Mouse (Mus musculus) small intestine, adult 2 months (tissue): ENCODE results near the gene Gm20388. TPM values are rescaled to one million over a fixed set of nuclear protein-coding genes. Genes with fewer than 3 reads are reported as not detected.

ENCODE experiments used
- H3K27ac ChIP-seq: fragments of 200-500 bp; 2 replicates; pipeline ENCODE4 v1.5.1; 2012; ENCODE audit warnings: low read depth, low read length, control low read depth, inconsistent platforms; ENCODE audit not compliant: insufficient read depth
- H3K27me3 ChIP-seq: fragments of 200-500 bp; 2 replicates; pipeline ENCODE4 v1.6.1; 2012; ENCODE audit warnings: mild to moderate bottlenecking, moderate library complexity, low read length, inconsistent platforms; ENCODE audit not compliant: control insufficient read depth, insufficient read depth
- H3K36me3 ChIP-seq: fragments of 200-500 bp; 2 replicates; pipeline ENCODE4 v1.6.1; 2012; ENCODE audit warnings: mild to moderate bottlenecking, low read length, control low read depth, inconsistent platforms; ENCODE audit not compliant: control insufficient read depth, insufficient read depth
- H3K4me1 ChIP-seq: fragments of 200-500 bp; 2 replicates; pipeline ENCODE4 v1.6.1; 2012; ENCODE audit warnings: low read length, inconsistent platforms, mixed read lengths; ENCODE audit not compliant: control insufficient read depth, insufficient read depth, insufficient read length
- H3K4me3 ChIP-seq: fragments of 200-500 bp; 2 replicates; pipeline ENCODE4 v1.5.1; 2012; ENCODE audit warnings: low read depth, mild to moderate bottlenecking, control low read depth, inconsistent platforms, low read length, moderate library complexity
- CTCF ChIP-seq: fragments of 200-500 bp; IDR thresholded peaks from 2 replicates; pipeline ENCODE4 v1.5.1; 2012; ENCODE audit warnings: low read depth, mild to moderate bottlenecking, control low read depth, inconsistent platforms, low read length, moderate library complexity, mixed read lengths; ENCODE audit not compliant: insufficient replicate concordance, insufficient read length; ENCODE audit errors: extremely low read depth
- POLR2A ChIP-seq: fragments of 200-500 bp; IDR thresholded peaks from 2 replicates; pipeline ENCODE4 v1.6.1; 2012; ENCODE audit warnings: low read depth, mild to moderate bottlenecking, control low read depth, inconsistent platforms, low read length, moderate library complexity
- WGBS: fragments of 180-500 bp; shearing (Covaris S2); methylation state at CpG from one replicate; pipeline ENCODE4 v1.1.7; 2018; 5-methylcytosine and 5-hydroxymethylcytosine counted together
- polyA plus RNA-seq: library from polyadenylated mRNA; depleted of rRNA; stranded (reverse); fragments of >200 nt; gene quantifications from 2 replicates; pipeline ENCODE4 v1.2.3, GENCODE M21; 2012

Gene Gm20388
- polyA plus RNA-seq, 1 experiment: 37.3 TPM

DNA sequence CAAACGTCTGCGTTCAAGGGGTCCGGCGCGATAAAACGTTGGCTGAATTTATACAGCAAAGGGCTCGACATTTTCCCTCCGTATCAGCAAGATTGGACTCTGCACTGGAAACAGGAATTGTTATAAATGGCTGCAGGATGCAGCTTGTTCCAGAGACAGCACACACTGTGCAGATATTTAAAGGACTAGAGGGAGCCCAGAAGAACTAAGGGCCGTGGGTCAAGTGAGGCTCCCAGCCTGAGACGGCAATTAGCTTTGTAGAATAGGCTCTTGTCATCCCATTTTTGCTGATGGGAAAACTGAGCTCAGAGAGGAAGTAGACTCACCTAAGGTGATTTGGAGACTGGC, 1462.0 kb downstream of the Gm20388 start:
- no peaks in the 10 kb centered on the region for H3K36me3 ChIP-seq
- H3K4me3 ChIP-seq: no peak overlapping the region
- H3K4me1 ChIP-seq: no peaks in the 10 kb centered on the region; the same call in none of the 2 replicates
- TF ChIP-seq CTCF (no peak), POLR2A (no peak)
- no peaks in the 10 kb centered on the region; the same call in 1 of the 2 replicates for H3K27me3 ChIP-seq
- 81% methylated on average over 10 of the region's 10 CpGs for WGBS
- no peak overlapping the region for H3K27ac ChIP-seq

GRCm38 (mm10) chr8:121374284-121374683, 1463.6 kb downstream of the Gm20388 start:
- no peaks in the 10 kb centered on the region for H3K27me3 ChIP-seq
- H3K4me1 ChIP-seq: peaks cover 4% of the 10 kb centered on the region
- TF ChIP-seq POLR2A: no peak
- TF ChIP-seq CTCF: peak; percentile 50; the same call in 1 of the 2 replicates
- H3K27ac ChIP-seq: no peak overlapping the region
- no peaks in the 10 kb centered on the region for H3K36me3 ChIP-seq
- WGBS: 65% methylated on average over 9 of the region's 9 CpGs
- H3K4me3 ChIP-seq: no peak overlapping the region

DNA sequence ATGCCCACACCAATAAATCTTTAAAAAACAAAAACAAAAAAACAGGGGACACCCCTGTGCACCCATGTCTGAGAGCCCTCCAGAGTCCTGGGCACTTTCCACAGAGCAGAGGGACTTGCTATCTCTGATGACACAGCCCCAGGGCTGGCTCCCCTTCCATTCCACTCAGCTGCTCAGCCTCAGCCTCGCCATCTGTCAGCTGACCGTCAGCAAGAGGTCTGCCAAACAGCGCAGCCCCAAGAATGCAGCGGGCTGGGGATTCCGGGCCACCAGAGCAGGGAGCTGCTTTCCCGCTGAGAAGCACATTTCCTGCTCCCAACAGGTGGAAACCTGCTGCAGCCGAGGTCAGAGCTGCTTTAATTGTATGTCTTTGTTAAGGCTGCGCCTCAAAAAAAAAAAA, 1464.1 kb downstream of the Gm20388 start:
- Histone ChIP-seq H3K36me3 (no peaks in the 10 kb centered on the region), H3K4me1 (peaks cover 4% of the 10 kb centered on the region), H3K27me3 (no peaks in the 10 kb centered on the region), H3K4me3 (no peak overlapping the region), H3K27ac (no peak overlapping the region)
- TF ChIP-seq CTCF: no peak
- TF ChIP-seq POLR2A: no peak
- WGBS: 61% methylated on average over 8 of the region's 8 CpGs

DNA sequence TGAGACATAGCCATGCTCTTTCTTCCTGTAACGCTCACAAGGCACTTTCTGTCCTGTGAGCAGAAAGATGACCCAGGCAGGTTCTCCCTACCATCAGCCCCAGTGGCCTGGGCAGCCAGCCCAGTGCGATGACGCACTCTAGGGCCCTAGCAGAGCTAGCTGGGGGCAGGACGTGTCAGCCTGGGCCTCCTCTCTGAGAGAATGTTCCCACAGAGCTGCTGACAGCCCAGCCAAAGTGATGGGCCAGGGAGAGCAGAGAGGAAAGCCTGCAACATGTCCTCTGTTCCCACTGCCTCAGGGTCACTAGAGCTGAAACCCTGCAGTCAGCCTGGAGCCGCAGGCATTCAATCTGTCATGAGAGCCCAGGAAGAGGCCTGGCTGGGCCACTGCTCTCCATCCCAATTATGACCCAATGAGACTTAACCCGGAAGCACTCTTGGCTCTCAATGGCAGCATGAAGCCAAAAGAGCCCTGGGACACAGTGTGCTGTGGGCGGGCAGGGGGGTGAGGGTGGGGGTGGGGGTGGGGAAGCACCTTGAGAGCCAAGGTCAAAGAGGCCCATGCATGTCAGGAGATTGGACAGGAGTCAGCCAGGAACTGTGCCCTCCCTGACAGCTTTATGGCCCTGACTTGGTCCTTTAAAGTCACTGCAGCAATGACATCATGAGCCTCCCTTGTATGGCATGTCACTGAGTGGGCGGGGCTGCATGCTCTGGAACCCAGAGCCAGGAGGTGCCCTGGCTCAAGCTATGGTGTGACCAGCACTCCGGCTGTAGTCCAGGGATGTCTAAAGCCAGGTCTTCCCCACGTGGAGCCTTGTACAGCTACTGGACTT, 1465.7 kb downstream of the Gm20388 start:
- no peak for TF ChIP-seq CTCF
- TF ChIP-seq POLR2A: no peak
- Histone ChIP-seq H3K36me3 (no peaks in the 10 kb centered on the region), H3K27me3 (no peaks in the 10 kb centered on the region), H3K27ac (no peak overlapping the region), H3K4me1 (peaks cover 4% of the 10 kb centered on the region), H3K4me3 (no peak overlapping the region)
- 57% methylated on average over 10 of the region's 10 CpGs for WGBS

DNA sequence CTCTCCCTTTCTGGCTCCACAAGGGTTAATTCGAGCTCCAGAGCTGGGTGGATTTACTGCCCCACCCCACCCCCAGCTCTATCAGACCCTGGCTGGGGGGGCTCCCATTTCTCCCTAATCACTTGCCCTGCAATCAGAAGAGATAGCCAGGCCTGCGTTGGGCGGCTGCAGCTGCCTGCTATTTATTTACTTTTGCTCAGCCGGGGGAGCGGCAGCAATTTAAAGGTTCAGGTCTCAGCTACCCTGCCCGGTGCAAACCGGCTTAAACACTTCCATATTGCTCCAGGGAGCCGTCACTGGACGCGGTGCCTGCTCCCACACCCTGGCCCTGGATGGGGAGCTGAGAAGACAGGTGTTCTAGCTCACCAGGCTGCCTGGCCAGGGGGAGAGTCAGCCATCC, 1467.0 kb downstream of the Gm20388 start:
- no peaks in the 10 kb centered on the region for H3K36me3 ChIP-seq
- H3K4me1 ChIP-seq: peaks cover 4% of the 10 kb centered on the region
- 10% methylated on average over 10 of the region's 10 CpGs for whole genome bisulfite sequencing
- H3K4me3 ChIP-seq: no peak overlapping the region
- H3K27me3 ChIP-seq: no peaks in the 10 kb centered on the region
- H3K27ac ChIP-seq: no peak overlapping the region
- TF ChIP-seq POLR2A: no peak
- no peak for TF ChIP-seq CTCF

DNA sequence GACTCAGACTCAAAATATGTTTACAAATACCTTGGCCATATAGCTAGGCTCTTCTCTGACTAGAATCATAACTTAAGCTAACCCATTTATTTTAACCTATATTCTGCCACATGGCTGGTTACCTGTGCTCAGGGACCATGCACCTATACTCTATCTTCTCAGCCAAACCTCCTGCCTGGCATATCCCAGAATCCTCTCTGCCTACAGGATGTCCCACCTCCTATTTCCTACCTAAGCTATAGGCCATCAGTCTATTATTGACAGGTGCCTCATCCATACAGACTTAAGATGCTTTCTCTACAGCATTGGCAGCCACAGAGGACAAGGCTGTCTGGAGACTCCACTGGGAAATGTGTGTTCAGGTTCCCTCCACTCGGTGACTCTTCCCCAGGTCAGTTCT, 1468.7 kb downstream of the Gm20388 start:
- TF ChIP-seq CTCF (no peak), POLR2A (no peak)
- Histone ChIP-seq H3K27me3 (no peaks in the 10 kb centered on the region), H3K4me3 (no peak overlapping the region), H3K27ac (no peak overlapping the region), H3K36me3 (no peaks in the 10 kb centered on the region), H3K4me1 (peaks cover 6% of the 10 kb centered on the region)
- 93% methylated on average over 1 of the region's 1 CpGs for WGBS

DNA sequence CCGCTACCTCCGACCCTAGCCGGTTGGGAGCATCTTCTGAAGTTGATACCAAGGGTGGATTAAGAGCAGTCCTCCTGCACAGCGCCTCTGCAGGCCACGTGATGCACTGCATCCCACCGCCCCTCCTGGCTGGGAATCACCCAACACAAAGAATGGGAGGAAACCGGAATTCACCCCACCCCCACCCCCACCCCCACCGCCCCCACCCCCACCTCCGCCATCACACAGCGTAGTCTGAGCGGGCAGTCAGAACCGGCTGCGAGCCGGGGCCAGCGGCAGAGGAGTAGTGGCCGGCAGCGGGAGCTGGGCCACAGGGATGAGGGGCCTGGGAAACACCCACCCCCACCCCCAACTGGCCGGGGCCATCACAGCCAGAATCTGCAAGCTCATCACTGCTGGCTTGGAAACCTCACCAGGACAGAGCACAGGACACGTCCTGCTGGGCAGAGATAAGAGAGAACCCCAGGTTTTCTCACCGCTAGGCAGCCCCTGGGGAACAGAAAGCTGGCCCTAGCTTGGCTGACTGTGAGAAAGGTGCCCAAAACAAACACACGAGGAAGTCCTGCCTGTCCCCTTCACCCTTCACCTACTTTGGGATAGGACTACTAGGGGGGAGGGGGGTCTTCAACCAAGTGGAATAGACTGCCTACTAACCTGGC, 1472.1 kb downstream of the Gm20388 start:
- Histone ChIP-seq H3K27ac (no peak overlapping the region), H3K4me1 (peaks cover 5% of the 10 kb centered on the region; the same call in 1 of the 2 replicates), H3K4me3 (no peak overlapping the region)

More for the DNA sequence above, 1472.1 kb downstream of the Gm20388 start:
- Histone ChIP-seq H3K36me3 (no peaks in the 10 kb centered on the region), H3K27me3 (no peaks in the 10 kb centered on the region)
- 13% methylated on average over 21 of the region's 21 CpGs for WGBS
- no peak for TF ChIP-seq POLR2A
- peak; percentile 56 for TF ChIP-seq CTCF
